Mouse (Mus musculus) neural tube, postnatal 0 days (tissue): Measurements from ENCODE around the gene Il15ra. TPM values are rescaled to one million over a fixed set of nuclear protein-coding genes. Genes with fewer than 3 reads are reported as not detected.

Experiments used
- polyA plus RNA-seq: library from polyadenylated mRNA; unstranded; fragments of >200 nt; fragmentation: Nextera tagmentation; extraction: Ambion mirVana; gene quantifications from 2 replicates; pipeline ENCODE4 v1.2.1, GENCODE M21; 2015

Gene Il15ra
- 3.5 and 3.6 TPM in 2 replicates for polyA plus RNA-seq

GRCm38 (mm10) chr2:11705201-11706025, at the start of gene Il15ra:
TSS of gene Il15ra (plus strand) at chr2:11705290.

GRCm38 (mm10) chr2:11777091-11778068, 72.3 kb downstream of the Il15ra start, which contains the start of the genes Fbh1 and Ankrd16:
TSS of gene Fbh1 (minus strand) at chr2:11777582.
TSS of gene Ankrd16 (plus strand) at chr2:11777876.

Other genes starting within 250 kb of the Il15ra start
- 29.8 TPM in 2 replicates for gene Pfkfb3, start 151.2 kb upstream of the Il15ra start, polyA plus RNA-seq
- 110 and 116 TPM in 2 replicates for gene Rbm17, start 101.1 kb upstream of the Il15ra start, polyA plus RNA-seq
- gene Gm17490, start 79.0 kb upstream of the Il15ra start, polyA plus RNA-seq, result not detected in 2 replicates
- 0.05 TPM in 1 of 2 replicates, not detected in the other for gene Il2ra, start 62.5 kb upstream of the Il15ra start, polyA plus RNA-seq
- gene Fbh1, start 72.3 kb downstream of the Il15ra start, polyA plus RNA-seq, result 86.7 and 89.2 TPM in 2 replicates
- gene Ankrd16, start 72.6 kb downstream of the Il15ra start, polyA plus RNA-seq, result 29.7 and 33.4 TPM in 2 replicates